Mouse (Mus musculus) lung, adult 18-20 months (tissue): Measurements from ENCODE around the gene Podnl1.
A peak's percentile ranks its signal among the peaks of the same experiment; 100 is the strongest.

Experiments used
- DNase-seq, 2 experiments: peaks; one replicate each; pipeline ENCODE4 v3.0.0; 2022; ENCODE audit warnings: mixed read lengths in 2 of 2

Gene Podnl1

GRCm38 (mm10) chr8:84127202-84127901, 1.6 kb downstream of the Podnl1 start:
- no peak for DNase-seq

- DNase-seq: no peak
Measured at GRCm38 (mm10) chr8:84128277-84128676, 2.5 kb downstream of the Podnl1 start.

- DNase-seq: no peak
Measured at GRCm38 (mm10) chr8:84130806-84131205, 5.0 kb downstream of the Podnl1 start.

DNA sequence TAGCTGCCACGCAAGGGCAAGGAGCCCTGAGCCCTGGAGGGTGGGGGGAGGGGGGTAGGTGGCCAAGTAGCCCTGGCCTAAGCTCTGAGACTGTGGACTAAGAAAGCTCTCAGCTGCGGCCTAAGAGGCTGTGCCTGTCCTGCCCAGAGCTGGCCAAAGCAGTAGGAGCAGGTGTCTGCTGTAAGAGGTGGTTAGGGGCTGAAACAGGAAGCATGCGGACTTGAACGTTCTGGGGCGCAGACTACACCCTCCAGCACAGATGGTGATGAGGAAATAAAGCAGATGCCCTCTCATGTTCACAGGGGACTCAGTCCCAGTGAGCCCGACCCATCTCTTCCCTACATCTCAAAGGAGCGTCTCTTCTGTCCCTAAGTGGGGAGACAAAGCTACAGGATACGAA, 6.4 kb downstream of the Podnl1 start:
- DNase-seq: no peak

DNA sequence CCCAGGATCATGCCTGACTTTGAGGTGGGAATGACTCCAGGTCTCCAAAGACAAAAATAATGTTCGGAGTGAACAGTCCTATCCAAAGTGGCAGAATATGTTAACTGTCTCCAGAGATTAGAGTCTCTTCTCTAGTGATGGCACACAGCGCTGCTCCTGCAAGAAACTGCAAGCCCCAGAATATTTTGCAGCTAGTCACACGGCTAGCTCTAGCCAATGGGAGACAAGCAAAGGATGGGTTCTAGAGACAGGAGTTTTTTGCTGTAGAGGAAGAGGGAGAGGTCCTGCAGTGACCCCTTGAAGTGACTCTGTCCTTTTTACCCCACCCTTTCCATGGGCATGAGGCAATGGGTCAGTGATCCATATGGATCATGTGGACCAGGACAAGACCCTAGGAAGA, 12.1 kb downstream of the Podnl1 start:
- DNase-seq: no peak

- DNase-seq: no peak
Measured at GRCm38 (mm10) chr8:84140838-84141237, 15.0 kb downstream of the Podnl1 start.

DNA sequence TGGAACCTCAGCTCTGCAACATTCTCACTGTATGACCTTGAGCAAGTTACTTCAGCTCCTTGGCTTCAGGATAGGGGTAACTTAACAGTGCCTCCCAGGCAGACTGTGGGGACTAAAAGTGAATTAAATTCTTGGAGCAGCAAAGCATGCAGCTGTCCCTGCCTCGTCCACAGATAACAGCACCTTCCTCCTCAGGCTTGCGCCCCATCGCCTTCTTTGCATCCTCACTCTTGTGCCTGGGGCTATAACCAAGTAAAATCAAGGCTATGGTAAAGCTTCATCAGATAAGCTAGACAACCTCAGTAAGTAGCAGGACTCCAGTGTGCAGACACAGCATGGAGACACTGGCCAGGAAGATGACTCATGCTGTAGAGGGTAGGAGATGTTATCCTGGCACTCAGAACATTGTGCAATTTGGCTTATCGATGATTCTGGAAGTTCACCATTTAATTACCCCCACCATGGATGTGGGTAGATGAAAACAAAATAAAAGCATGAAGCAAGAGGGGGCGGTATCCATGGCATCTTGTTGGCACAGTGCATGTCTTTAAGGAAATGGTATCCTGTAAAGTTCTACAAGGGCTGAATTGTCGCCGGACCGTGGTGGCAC, 19.0 kb downstream of the Podnl1 start:
- DNase-seq: no peak

GRCm38 (mm10) chr8:84147324-84147766, 21.6 kb downstream of the Podnl1 start:
- DNase-seq: peak; percentile 61 to 73

- DNase-seq: peak; percentile 97
Measured at GRCm38 (mm10) chr8:84147769-84148530, 22.2 kb downstream of the Podnl1 start, which contains the start of the genes Cc2d1a and 4930432K21Rik. Gene Cc2d1a, minus strand, starts transcription at chr8:84147936. Gene 4930432K21Rik, plus strand, starts transcription at chr8:84148025.

- peak in 1 of 2 experiments; percentile 25 for DNase-seq
Measured at GRCm38 (mm10) chr8:84148531-84148850, 22.7 kb downstream of the Podnl1 start.

GRCm38 (mm10) chr8:84149181-84149580, 23.4 kb downstream of the Podnl1 start:
- DNase-seq: no peak

DNA sequence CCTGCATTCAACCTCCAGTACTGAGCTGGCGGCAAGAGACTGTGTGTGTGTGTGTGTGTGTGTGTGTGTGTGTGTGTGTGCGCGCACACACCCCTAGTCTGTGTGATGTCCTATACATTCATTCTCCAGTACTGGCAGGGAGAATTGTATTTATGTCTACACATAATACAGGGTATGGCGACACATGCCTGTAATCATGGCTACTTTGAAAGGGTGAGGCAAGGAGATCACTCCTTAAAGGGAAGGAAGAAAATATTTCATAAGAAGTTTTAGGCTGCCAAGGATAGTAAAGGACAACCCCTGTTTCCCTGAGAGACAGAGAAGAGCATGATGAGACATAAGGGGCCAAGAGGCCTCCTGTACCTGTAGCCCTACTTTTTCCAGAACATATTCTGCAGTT, 31.8 kb downstream of the Podnl1 start:
- no peak for DNase-seq

GRCm38 (mm10) chr8:84167696-84168095, 41.9 kb downstream of the Podnl1 start:
- no peak for DNase-seq

DNA sequence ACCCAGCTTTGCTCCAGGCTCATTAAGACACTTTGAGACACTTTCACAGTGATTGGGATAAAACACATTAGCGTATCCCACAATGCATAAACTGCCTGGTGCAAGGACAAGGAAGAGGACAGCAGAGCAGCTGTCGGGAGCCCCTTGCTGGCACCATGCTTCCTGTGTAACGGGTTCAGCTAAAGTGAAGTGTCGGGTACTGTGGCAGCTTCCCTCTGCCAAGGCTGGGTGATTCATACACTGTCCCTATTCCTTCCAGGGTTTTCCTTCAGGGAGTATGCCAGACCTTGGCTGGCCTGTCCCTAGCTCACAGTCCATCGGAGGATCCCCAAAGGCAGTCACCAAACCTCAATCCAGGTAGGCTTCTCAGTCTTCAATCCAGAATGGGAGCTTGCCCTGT, 44.3 kb downstream of the Podnl1 start:
- no peak for DNase-seq

DNA sequence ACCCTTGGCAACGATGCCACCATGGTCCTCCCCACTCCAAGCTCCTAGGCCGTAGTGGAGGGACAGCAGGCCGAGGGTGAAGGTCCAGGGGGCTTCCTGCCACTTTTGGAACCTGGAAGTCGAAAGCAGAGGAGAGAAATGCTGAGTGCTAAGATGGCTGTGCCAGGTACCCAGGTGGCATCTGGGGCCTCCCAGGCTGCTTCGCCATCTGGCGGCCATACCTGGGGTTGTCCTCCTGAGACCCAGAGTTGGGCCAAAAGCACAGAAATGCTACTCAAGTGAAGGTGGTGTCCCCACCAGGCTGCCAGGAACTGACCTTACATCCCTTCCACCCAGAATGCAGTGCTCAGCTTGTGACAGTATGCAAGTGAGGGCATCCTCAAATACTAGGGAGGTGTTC, 48.1 kb downstream of the Podnl1 start:
- DNase-seq: no peak

DNA sequence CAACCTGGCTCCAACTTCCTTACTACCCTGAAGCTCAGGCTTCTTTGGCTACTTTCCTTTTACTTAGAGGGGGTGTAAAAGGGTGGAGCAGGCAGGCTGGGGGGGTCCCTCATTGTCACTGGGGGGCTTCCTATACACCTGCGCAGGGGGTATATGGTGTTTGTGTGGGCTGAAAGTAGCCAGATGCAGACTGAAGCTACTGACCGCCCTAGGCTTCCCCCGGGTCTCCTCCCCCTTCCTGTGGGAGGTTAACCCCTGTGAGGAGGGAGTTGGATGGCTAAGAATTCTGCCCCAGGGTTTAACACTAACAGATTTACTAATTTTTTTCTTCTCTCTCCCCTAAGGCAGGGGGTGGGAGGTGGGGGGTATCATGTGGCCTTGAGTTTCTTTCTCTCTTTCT, 50.8 kb downstream of the Podnl1 start:
- DNase-seq: no peak

DNA sequence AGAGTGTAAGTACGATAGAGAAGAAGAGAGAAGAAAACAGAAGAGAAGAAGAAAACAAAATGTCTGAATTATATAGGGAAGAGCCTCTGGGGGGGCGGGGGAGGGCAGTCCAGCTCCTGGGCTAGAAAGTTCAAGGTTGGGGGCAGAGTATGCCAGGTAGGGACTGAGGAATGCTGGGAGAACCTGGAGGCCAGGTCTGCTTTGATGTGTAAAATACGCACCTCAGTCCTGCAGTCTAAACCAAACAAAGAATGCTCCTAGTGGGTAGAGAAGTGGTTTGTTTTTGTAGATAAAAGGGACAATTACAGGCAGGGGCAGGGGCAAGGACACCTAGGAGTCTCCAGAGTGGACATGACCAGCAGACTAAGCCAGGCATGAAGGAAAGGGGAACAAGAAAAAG, 51.6 kb downstream of the Podnl1 start:
- no peak for DNase-seq

GRCm38 (mm10) chr8:84178592-84178991, 52.8 kb downstream of the Podnl1 start:
- no peak for DNase-seq

DNA sequence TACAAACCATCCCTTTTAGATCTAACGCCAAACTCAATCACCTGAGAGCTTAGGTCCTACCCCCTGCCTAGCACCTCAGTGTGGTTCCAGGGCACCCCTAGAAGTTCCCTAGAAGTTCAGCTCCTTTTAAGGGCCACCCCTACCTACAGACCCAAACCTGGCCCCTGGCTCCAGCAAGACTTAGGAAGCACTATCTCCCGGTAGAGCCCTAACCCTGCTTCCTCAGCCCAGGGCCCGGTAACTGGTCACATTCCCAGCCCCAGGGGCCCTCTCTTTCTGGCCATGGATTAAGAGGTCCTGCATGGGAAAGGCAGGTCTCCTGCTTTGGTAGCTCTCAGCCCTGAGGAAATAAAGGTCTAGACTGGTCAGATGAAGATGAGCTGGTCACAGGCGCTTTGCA, 54.2 kb downstream of the Podnl1 start:
- DNase-seq: no peak

- DNase-seq: peak in 1 of 2 experiments; percentile 16
Measured at GRCm38 (mm10) chr8:84180530-84181190, 54.9 kb downstream of the Podnl1 start.
